Mouse (Mus musculus): Measurements from ENCODE around the gene Ndufc1. TPM values are rescaled to one million over a fixed set of nuclear protein-coding genes. Genes with fewer than 3 reads are reported as not detected.
"Not testable (repeated sequence)": the region's sequence is repeated elsewhere in the genome, so short reads cannot be mapped to it uniquely, and the experiment has no call there.

The Ndufc1 gene
- total RNA-seq, 2 experiments from 2014 or later: 743 to 842 TPM

- peak; percentile 93 to 96 for DNase-seq
Observed at GRCm38 (mm10) chr3:51396219-51397068, 12.3 kb downstream of the Ndufc1 start, which contains the start of gene Mgarp. TSS of gene Mgarp (minus strand) at chr3:51396738.

GRCm38 (mm10) chr3:51395461-51396145 is 13.2 kb downstream of the Ndufc1 start:
- DNase-seq: no peak

DNA sequence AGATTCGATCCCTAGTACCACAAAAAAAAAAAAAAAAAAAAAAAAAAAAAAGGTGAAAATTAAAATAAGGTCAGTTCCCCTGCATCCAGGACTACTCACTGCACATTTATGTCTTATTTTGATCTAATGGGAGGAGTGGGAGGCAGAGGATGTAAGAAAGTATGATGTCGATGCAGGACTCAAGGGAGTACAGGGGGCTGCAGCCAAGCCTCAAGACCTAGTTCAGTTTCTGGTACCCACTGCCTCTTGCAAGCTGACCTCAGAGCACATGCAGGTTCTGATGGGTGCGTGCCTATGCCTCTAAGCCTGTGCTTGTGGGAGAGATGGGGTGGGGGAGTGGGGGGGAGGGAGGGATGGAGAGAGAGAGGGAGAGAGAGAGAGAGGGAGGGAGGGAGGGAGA is 13.9 kb downstream of the Ndufc1 start:
- peak in 1 of 2 experiments; percentile 32 for DNase-seq

- DNase-seq: no peak
Observed at GRCm38 (mm10) chr3:51393651-51394050, 15.1 kb downstream of the Ndufc1 start.

GRCm38 (mm10) chr3:51393018-51393417 is 15.8 kb downstream of the Ndufc1 start:
- DNase-seq: not testable (repeated sequence)

- peak; percentile 57 to 77 for DNase-seq
Observed at GRCm38 (mm10) chr3:51391591-51391990, 17.2 kb downstream of the Ndufc1 start.

DNA sequence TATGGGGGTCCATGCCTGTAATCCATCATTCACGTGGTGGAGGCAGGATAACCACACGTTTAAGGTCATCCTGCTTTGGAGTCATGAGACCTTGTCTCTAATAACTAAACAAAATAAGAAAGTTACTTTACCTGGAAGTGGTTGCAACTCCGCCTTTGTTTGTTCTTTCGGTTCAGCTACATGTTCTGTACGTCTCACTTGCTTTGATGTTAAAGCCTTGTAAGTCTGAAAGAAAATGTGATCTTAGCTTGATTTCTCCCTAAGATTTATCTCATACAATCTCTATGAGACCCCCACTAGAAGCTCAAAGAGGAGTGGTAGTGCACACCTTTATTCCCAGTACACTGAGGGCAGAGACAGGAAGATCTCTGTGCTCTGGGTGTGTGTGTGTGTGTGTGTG is 17.7 kb downstream of the Ndufc1 start:
- DNase-seq: no peak

DNA sequence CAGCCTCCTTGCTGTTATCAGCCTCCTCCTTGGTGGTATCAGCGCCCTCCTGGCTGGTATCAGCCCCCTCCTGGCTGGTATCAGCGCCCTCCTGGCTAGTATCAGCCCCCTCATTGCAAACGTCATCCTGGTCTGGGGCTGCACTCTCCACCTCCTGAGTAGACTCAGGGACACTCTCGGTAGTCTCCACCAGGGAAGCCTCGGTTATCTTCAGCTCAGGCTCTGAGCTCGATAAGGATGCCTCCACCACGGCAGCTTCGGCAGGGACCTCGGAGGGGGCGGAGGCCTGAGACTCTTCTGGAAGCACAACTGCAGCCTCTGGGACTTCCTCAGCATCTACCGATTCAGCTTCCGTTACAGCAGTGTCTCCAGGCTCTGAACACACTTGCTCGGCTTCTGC is 19.9 kb downstream of the Ndufc1 start:
- no peak for DNase-seq

GRCm38 (mm10) chr3:51387868-51388381 is 20.9 kb downstream of the Ndufc1 start:
- no peak for DNase-seq

GRCm38 (mm10) chr3:51387134-51387451 is 21.7 kb downstream of the Ndufc1 start:
- DNase-seq: no peak

DNA sequence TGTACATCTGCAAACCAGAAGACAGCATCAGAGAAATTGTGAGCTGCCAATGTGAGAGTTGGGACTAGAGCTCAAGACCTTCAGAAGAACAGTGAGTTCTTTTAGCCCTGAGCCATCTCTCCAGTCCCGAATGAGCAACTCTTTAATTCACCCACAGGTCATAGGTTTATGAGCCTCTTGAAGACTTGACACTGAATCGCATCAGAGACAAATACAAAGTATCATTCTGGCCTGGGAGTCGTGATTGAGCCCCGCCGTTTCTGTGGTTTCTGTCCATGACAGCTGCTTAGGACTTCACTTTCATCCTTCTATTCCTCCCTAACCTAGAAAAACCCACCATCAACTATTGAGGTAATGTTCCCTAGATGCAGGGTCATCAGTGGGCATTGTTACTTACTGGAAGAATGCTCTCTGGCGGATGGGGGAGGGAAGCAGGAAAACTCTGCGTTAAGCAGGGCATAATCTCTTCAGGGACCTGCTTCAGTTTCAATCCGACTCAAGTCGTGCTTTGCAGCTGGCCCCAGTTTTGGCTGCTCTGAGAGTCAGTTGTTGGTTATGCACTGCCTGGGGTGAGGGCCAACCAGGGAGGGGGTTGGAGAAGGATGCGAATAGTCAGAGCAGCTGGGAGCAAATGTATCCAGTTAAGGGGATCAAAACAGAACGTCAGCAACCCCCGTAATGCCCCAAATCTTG is 22.2 kb downstream of the Ndufc1 start:
- peak; percentile 47 to 69 for DNase-seq

GRCm38 (mm10) chr3:51383409-51383808 is 25.4 kb downstream of the Ndufc1 start:
- no peak for DNase-seq

DNA sequence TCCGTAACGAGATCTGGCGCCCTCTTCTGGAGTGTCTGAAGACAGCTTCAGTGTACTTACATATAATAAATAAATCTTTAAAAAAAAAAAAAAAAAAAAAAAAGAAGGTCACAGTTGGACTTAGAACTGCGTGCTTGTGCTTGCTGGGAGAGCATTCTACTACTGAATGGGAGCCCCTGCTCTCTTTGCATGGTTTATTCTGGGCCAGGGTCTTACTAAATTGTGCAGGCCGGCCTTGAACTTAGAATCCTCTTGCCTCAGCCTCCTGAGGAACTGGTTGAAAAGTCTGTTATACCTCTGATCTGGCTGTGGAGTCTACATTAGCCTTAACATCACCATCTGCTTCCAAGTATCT is 28.2 kb downstream of the Ndufc1 start:
- no peak for DNase-seq

DNA sequence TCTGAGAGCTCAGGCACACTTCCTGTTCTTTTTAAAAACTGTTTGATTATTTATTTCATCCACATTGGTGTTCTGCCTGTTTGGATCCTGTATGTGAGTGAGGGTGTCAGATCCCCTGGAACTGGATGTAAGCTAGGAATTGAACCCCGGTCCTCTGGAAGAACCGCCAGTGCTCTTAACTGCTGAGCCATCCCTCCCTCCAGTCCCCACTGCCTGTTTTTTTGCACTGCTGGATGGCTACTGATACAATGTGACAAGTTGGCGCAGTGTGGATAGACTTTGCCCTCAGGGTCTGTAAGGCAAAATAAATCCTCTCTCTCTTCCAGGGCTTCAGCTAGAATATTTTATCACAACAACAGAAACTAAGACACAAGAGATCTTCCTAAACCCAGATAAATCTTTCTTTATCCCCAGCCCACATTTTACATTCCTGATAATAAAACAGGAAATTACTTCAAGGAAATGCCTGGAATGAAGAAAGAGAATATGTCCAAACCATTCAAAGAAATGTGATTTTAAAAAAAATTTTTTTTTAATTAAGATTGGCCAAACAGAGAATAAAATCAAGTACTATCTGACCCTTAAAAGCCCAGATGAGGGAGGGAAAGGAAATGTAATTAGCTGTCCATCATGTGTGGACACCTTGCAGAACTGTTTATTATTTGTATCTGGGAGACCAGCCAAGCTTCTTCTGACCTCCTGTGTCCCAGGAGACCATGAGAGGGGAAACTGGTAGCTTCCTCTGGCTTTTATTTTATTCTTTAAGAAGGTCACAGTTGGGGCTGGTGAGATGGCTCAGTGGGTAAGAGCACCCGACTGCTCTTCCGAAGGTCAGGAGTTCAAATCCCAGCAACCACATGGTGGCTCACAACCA is 28.8 kb downstream of the Ndufc1 start:
- DNase-seq: no peak

DNA sequence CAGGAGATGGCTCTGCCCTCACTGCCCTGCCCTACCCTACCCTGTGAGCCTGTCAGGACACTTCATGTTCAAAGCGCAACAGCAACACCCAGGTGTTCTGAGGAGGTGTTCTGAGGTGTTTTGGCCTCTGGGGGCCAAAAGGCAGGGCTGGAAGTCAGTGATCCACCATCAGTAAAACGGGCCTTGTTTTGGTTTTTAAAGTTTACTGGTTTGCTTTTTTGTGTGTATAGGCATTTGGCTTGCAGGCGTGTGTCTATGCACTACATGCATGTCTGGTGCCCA is 30.2 kb downstream of the Ndufc1 start:
- DNase-seq: no peak

GRCm38 (mm10) chr3:51377878-51378664 is 30.7 kb downstream of the Ndufc1 start:
- peak in 1 of 2 experiments; percentile 50 for DNase-seq

DNA sequence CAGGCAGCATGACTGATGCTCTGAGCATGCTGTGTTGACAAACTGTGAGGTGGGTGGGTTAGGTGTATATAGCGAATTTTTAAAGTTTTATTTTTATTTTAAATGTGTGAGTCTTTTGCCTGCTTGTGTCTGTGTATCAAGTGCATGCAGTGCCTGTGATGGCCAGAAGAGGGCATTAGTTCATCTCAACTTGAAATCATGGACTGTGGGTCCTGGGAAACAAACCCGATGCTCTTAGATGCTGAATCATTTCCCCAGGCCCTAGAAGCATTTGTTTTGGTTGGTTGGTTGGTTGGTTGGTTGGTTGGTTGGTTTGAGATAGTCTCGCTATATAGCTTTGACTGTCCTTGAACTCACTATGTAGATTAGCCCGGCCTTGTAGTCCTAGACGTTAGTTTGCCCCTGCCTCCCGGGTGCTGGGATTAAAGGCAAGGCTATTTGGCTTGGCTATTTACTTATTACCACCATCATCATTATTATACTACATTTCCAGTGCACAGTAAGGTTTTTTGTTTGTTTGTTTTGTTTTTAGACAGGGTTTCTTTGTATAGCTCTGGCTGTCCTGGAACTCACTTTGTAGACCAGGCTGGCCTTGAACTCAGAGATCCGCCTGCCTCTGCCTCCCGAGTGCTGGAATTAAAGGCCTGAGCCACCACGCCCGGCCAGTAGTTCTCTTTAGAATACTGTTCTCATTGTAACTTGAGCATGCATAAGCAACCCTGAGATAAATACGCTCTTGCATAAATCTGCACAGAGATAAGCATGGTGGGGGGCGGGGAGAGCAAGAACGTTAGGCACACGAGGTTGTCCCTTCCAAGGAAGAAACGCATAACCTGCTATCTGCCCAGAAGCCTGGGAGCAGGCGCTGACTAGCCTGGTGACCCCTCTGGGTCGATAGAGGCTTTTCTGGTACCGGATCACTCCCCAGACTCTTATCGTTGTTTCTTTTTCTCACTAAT is 33.2 kb downstream of the Ndufc1 start:
- peak; percentile 63 to 72 for DNase-seq

DNA sequence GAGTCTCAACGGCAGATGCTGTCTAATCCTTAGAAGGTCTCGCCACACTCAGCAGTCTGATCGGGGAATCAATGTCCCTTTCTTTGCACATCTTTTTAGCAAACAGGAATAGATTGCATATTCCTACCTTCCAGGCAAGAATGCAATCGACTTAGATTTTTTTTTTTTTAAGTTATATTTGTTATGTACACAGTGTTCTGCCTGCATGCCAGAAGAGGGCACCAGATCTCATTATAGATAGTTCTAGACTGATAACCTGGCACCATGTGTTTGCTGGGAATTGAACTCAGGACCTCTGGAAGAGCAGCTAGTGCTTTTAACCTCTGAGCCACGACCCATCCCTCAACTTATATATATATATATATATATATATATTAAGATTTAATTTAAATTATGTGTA is 35.2 kb downstream of the Ndufc1 start:
- DNase-seq: no peak

DNA sequence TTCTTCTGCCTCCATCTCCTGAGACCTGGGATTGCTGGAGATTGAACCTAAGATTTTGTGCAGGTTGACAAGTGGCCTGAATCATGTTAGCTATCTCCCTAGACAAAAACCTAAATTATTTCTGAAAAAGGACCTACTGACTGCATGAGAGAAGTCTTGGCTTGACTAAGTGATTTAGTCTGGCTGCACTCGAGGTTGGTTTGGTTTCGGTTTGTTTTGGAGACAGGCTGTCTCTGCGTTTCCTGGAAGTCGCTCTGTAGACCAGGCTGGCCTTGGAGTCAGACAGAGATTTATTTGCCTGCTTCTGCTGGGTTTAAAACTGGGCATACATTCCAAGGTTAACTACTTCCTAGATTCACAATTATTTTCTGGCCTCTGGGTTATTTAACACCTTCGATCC is 35.9 kb downstream of the Ndufc1 start:
- peak; percentile 69 to 73 for DNase-seq

GRCm38 (mm10) chr3:51371826-51372225 is 37.0 kb downstream of the Ndufc1 start:
- DNase-seq: no peak
